Mouse (Mus musculus): ENCODE measurements at regions not wholly inside any gene's neighbourhood (a gene's known extent, or its start where the extent isn't known, plus 50 kb on each side); places are given as distances from the start of the nearest gene placed in this dataset.

GRCm38 (mm10) chr4:52666768-52667480 is 70.8 kb downstream of the Toporsl start:
- Histone ChIP-seq H3K4me1 (replicated peaks; ENCODE audit: low read depth, low read length) (no peaks in the 10 kb centered on the region), H3K4me3 (replicated peaks; ENCODE audit: low read length) (no peak overlapping the region), H3K9me3 (ENCODE audit: low read length) (no peaks in the 10 kb centered on the region), H3K36me3 (ENCODE audit: insufficient read depth, low read length) (no peaks in the 10 kb centered on the region), H3K27me3 (ENCODE audit: insufficient read depth, low read length) (no peaks in the 10 kb centered on the region)
- TF ChIP-seq POU5F1 (IDR thresholded peaks at IDR 0.05; ENCODE audit: borderline replicate concordance, low read length) (no peak), NANOG (IDR thresholded peaks at IDR 0.05; ENCODE audit: borderline replicate concordance, low read length) (no peak), CTCF (conservative IDR thresholded peaks at IDR 0.05; ENCODE audit: low read length) (no peak)

GRCm38 (mm10) chr4:52709563-52709962 is 104.8 kb upstream of the Olfr275 start:
- Histone ChIP-seq H3K27me3 (ENCODE audit: insufficient read depth, low read length) (no peaks in the 10 kb centered on the region), H3K36me3 (ENCODE audit: insufficient read depth, low read length) (no peaks in the 10 kb centered on the region), H3K4me1 (replicated peaks; ENCODE audit: low read depth, low read length) (peaks cover 8% of the 10 kb centered on the region), H3K4me3 (replicated peaks; ENCODE audit: low read length) (no peak overlapping the region), H3K9me3 (ENCODE audit: low read length) (no peaks in the 10 kb centered on the region)
- TF ChIP-seq NANOG (IDR thresholded peaks at IDR 0.05; ENCODE audit: borderline replicate concordance, low read length), result no peak
- TF ChIP-seq CTCF (conservative IDR thresholded peaks at IDR 0.05; ENCODE audit: low read length), result no peak
- no peak for TF ChIP-seq POU5F1 (IDR thresholded peaks at IDR 0.05; ENCODE audit: borderline replicate concordance, low read length)

DNA sequence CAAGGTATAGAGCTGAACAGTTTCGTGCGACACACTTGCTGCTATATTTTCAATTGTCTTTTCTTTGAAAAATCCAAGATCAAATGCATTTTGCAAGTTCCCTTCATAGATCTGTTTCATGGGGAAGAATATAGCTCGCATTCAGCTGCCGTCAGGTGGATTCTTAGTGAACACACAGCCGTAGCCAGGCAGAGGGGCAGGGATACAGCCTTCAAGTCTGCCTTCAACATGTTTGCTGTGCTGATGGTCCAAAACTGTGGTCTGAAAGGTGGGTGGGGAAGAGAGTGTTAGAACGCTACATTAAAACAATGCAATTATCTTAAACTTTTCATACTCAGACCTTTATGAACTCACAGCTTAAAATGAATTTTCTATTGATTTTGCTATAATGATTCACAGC is 88.2 kb upstream of the Olfr275 start:
- Histone ChIP-seq H3K4me1 (replicated peaks; ENCODE audit: low read depth, low read length) (no peaks in the 10 kb centered on the region), H3K27me3 (ENCODE audit: insufficient read depth, low read length) (peaks cover 2% of the 10 kb centered on the region; the same call in 1 of the 2 replicates), H3K9me3 (ENCODE audit: low read length) (no peaks in the 10 kb centered on the region), H3K36me3 (ENCODE audit: insufficient read depth, low read length) (no peaks in the 10 kb centered on the region), H3K4me3 (replicated peaks; ENCODE audit: low read length) (no peak overlapping the region)
- no peak for TF ChIP-seq CTCF (conservative IDR thresholded peaks at IDR 0.05; ENCODE audit: low read length)
- TF ChIP-seq NANOG (IDR thresholded peaks at IDR 0.05; ENCODE audit: borderline replicate concordance, low read length), result no peak
- no peak for TF ChIP-seq POU5F1 (IDR thresholded peaks at IDR 0.05; ENCODE audit: borderline replicate concordance, low read length)

DNA sequence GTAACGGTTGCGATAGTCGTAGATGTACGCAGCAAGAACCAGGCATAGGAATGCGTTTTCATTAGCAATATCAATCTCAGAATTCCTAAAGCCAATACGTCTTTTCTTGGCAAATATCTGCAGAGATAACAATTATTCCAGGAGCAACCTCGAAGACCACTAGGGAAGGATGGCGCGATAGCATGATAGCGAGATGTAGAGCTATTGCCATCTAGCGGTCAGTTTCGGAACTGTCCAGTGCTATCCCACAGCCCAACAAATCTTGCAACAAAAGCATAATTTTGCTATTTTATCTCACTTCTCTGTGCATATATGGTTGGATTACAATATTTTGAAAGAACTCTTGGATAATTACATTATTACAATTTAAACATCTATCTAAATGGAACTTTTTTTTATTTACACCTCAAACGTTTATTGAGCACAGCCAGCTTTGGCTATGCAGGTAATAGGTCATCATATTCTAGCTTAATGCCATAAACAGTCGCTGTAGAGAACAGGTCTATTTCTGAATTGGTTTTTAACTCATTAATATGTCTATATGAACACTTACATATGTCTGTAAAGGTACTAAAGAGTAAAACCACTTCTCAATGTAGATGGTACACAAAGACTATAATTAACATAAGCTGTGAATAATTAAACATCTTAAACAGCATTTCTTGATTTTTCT is 87.6 kb upstream of the Olfr275 start:
- TF ChIP-seq NANOG (IDR thresholded peaks at IDR 0.05; ENCODE audit: borderline replicate concordance, low read length), result no peak
- TF ChIP-seq CTCF (conservative IDR thresholded peaks at IDR 0.05; ENCODE audit: low read length), result peak; percentile 100
- TF ChIP-seq POU5F1 (IDR thresholded peaks at IDR 0.05; ENCODE audit: borderline replicate concordance, low read length), result no peak
- no peak overlapping the region for H3K4me3 ChIP-seq (replicated peaks; ENCODE audit: low read length)
- no peaks in the 10 kb centered on the region for H3K9me3 ChIP-seq (ENCODE audit: low read length)
- peaks cover 2% of the 10 kb centered on the region; the same call in 1 of the 2 replicates for H3K27me3 ChIP-seq (ENCODE audit: insufficient read depth, low read length)
- H3K36me3 ChIP-seq (ENCODE audit: insufficient read depth, low read length), result no peaks in the 10 kb centered on the region
- no peaks in the 10 kb centered on the region for H3K4me1 ChIP-seq (replicated peaks; ENCODE audit: low read depth, low read length)

GRCm38 (mm10) chr4:52733141-52733540 is 81.3 kb upstream of the Olfr275 start:
- no peak for TF ChIP-seq POU5F1 (IDR thresholded peaks at IDR 0.05; ENCODE audit: borderline replicate concordance, low read length)
- TF ChIP-seq CTCF (conservative IDR thresholded peaks at IDR 0.05; ENCODE audit: low read length), result no peak
- H3K27me3 ChIP-seq (ENCODE audit: insufficient read depth, low read length), result no peaks in the 10 kb centered on the region
- H3K9me3 ChIP-seq (ENCODE audit: low read length), result peaks cover 12% of the 10 kb centered on the region
- H3K36me3 ChIP-seq (ENCODE audit: insufficient read depth, low read length), result no peaks in the 10 kb centered on the region
- no peak overlapping the region for H3K4me3 ChIP-seq (replicated peaks; ENCODE audit: low read length)
- no peaks in the 10 kb centered on the region for H3K4me1 ChIP-seq (replicated peaks; ENCODE audit: low read depth, low read length)

GRCm38 (mm10) chr4:52739543-52740474 is 74.6 kb upstream of the Olfr275 start:
- H3K27me3 ChIP-seq (ENCODE audit: insufficient read depth, low read length), result no peaks in the 10 kb centered on the region
- H3K4me3 ChIP-seq (replicated peaks; ENCODE audit: low read length), result no peak overlapping the region
- H3K9me3 ChIP-seq (ENCODE audit: low read length), result 0 out of 2 replicates have a peak, but pooled peaks cover under 1% of the 10 kb centered on the region
- TF ChIP-seq NANOG (IDR thresholded peaks at IDR 0.05; ENCODE audit: borderline replicate concordance, low read length), result no peak
- TF ChIP-seq POU5F1 (IDR thresholded peaks at IDR 0.05; ENCODE audit: borderline replicate concordance, low read length), result no peak
- TF ChIP-seq CTCF (conservative IDR thresholded peaks at IDR 0.05; ENCODE audit: low read length), result no peak
- no peaks in the 10 kb centered on the region for H3K4me1 ChIP-seq (replicated peaks; ENCODE audit: low read depth, low read length)
- no peaks in the 10 kb centered on the region for H3K36me3 ChIP-seq (ENCODE audit: insufficient read depth, low read length)

DNA sequence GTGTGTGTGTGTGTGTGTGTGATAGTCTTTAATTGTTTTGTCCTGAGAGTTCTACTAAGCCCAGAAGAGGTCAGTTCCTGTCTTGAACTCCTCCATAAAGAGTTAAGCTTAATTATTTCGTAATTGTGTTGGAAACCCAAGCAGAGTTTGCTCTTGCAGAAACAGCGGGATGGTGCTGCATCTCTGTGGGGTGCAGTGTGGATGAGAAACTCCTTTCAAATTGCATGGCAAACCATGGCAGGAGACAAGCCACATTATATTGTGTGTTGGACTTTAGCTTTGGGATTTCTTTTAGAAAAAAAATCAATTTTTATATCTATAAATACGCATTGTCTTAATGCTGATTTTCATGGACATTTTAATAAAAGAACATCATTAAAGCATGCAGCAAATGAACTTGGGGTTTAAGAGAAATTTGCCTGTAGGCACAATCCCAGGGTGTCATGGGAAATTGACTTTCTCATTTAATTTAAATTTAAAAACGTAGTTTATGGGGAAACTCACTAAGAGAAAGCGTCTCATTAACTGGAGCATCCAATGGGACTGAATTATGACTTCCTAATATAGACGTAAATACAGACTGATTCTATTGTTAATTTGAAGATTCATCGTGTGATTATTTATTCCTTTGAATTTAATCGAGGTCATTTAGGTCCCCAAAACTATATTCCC is 61.4 kb upstream of the Olfr275 start:
- no peaks in the 10 kb centered on the region for H3K27me3 ChIP-seq (ENCODE audit: insufficient read depth, low read length)
- no peak for TF ChIP-seq CTCF (conservative IDR thresholded peaks at IDR 0.05; ENCODE audit: low read length)
- no peak for TF ChIP-seq NANOG (IDR thresholded peaks at IDR 0.05; ENCODE audit: borderline replicate concordance, low read length)
- no peak for TF ChIP-seq POU5F1 (IDR thresholded peaks at IDR 0.05; ENCODE audit: borderline replicate concordance, low read length)
- no peak overlapping the region for H3K4me3 ChIP-seq (replicated peaks; ENCODE audit: low read length)
- H3K36me3 ChIP-seq (ENCODE audit: insufficient read depth, low read length), result no peaks in the 10 kb centered on the region
- no peaks in the 10 kb centered on the region for H3K9me3 ChIP-seq (ENCODE audit: low read length)
- H3K4me1 ChIP-seq (replicated peaks; ENCODE audit: low read depth, low read length), result no peaks in the 10 kb centered on the region

Data from E14TG2a.4 (cell line).